Mouse (Mus musculus) cerebellum, postnatal 14 days (tissue): Measurements from ENCODE around the gene Npepps.
"Not testable (repeated sequence)": the region's sequence is repeated elsewhere in the genome, so short reads cannot be mapped to it uniquely, and the experiment has no call there.

Experiments
- DNase-seq, 2 experiments: peaks; one replicate each; pipeline ENCODE4 v3.0.0; 2021; ENCODE audit warnings: mixed read lengths in 2 of 2

Npepps gene

GRCm38 (mm10) chr11:97292731-97293130, 12.3 kb upstream of the Npepps start:
- DNase-seq: no peak

GRCm38 (mm10) chr11:97289276-97290230, 9.1 kb upstream of the Npepps start:
- peak in 1 of 2 experiments; percentile 19 for DNase-seq

DNA sequence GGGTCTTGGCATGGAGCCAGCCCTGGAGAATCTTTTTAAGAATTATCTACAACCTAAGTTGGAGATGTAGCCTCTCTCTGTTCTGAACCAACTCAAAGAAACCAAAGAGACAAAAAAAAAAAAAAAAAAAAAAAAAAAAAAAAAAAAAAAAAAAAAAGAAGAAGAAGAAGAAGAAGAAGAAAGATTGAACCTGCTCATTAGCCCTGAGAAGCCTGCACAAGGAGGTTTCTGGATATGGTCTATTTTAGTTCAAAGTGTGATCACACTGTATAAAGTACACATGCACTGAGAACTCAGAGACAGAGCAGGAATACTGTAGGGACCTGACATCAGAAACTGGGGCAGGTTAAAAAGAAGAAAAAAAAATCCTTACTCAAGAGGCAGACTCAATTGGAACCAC, 7.2 kb upstream of the Npepps start:
- DNase-seq: no peak

DNA sequence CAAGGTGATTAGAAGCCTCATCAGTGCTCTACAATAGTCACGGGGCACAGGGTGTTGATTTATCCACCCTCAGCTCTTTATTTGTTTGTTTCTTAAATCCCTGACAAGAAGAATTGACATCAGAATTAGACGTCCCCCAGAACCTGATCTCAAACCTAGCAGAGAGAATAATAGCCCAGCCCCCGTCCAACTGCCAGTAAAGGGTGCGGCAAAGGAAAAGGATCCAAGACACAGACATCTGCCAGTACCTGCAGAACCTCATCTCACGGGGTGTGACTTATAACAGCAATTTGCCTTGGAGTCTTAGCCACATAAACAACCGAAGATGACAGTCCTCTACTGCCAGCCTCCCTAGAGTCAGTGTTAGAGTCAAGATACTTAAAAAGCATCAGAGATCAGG, 6.5 kb upstream of the Npepps start:
- no peak for DNase-seq

GRCm38 (mm10) chr11:97285852-97286775, 5.7 kb upstream of the Npepps start:
- no peak for DNase-seq

GRCm38 (mm10) chr11:97284854-97285253, 4.4 kb upstream of the Npepps start:
- no peak for DNase-seq

DNA sequence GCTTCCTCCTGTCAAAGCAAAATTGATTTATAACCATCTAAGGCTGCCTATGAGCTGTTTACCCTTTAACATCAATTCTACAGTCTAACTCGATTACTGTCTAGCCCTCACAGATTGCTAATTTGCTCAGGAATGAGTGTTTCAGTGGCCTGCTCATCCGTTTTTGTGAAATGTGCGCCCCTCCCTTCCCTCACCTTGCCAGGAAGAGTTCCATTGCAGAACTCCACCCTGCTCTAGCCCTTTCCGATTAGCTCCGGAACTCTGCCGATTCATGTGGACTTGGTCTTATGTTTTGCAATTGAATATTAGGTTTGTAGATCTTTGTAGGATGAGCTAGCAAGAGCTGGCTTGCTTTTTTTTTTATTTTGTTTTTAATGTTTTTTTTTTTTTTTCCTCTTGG, 1.7 kb upstream of the Npepps start:
- DNase-seq: no peak

GRCm38 (mm10) chr11:97279405-97280215, 828 bp downstream of the Npepps start:
- DNase-seq: peak; percentile 70 to 76

DNA sequence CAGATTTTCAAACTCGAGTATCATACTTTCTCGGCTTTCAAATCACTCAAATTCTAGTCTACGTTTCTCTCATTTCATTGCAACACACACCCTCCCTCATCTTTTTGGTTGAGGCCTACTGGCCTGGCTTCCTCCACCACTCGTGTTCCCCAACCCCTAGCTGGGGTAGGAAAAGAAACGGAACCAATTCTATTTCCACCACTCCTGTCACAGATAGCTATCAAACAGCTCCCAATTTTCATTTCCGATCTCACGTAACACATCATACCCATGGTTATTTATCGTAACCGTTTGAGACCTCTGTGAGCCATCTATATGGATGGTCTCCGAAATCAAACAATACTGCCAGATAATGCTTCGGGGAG, 1.4 kb downstream of the Npepps start:
- DNase-seq: no peak

DNA sequence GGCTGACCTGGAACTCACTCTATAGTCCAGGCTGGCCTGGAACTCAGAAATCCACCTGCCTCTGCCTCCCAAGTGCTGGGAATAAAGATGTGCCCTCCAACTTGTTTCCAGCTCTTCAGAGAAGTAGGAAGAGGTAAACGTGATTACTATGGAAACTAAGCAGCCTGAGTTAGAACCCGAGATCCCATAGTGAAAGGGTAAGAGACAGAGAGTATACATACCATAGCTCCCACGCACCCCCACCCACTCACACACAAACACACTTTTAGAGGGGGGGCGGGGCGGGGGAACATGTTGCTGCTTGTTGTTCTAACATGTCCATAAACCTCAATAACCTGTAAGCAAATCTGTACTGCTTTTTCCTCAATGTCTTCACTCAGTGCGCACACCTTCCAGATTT, 2.0 kb downstream of the Npepps start:
- no peak for DNase-seq

GRCm38 (mm10) chr11:97277166-97277565, 3.3 kb downstream of the Npepps start:
- DNase-seq: no peak

- no peak for DNase-seq
Observed at GRCm38 (mm10) chr11:97276019-97276418, 4.4 kb downstream of the Npepps start.

- no peak for DNase-seq
Observed at GRCm38 (mm10) chr11:97275349-97275748, 5.1 kb downstream of the Npepps start.

DNA sequence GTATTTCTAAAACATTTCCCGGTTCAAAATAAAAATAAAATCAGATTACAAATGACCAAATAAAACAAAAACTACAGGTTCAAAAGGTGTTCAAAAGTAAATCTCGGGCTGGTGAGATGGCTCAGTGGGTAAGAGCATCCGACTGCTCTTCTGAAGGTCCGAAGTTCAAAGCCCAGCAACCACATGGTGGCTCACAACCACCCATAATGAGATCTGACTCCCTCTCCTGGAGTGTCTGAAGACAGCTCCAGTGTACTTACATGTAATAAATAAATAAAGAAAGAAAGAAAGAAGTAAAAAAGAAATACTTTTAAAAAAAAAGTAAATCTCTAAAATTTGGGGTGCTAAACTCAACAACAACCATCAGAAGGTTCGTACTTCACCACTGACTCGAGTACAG, 5.5 kb downstream of the Npepps start:
- not testable (repeated sequence) for DNase-seq

DNA sequence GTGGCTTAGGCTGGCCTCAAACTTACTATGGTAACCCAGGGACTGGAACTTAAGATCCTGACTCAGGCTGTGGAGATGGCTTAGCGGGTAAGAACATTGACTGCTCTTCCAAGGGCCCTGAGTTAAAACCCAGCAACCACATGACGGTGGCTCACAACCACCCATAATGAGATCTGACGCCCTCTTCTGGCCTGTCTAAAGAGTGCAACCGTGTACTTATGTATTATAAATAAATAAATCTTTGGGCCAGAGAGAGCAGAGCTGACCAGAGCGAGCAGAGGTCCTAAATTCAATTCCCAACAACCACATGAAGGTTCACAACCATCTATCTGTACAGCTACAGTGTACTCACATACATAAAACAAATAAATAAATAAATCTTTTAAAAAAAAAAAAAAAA, 6.8 kb downstream of the Npepps start:
- peak in 1 of 2 experiments; percentile 24 for DNase-seq

GRCm38 (mm10) chr11:97272835-97273234, 7.6 kb downstream of the Npepps start:
- DNase-seq: no peak

- DNase-seq: not testable (repeated sequence)
Observed at GRCm38 (mm10) chr11:97270004-97270403, 10.4 kb downstream of the Npepps start.

- DNase-seq: not testable (repeated sequence)
Observed at GRCm38 (mm10) chr11:97266544-97266943, 13.9 kb downstream of the Npepps start.

GRCm38 (mm10) chr11:97249649-97250048, 30.8 kb downstream of the Npepps start:
- DNase-seq: not testable (repeated sequence)

DNA sequence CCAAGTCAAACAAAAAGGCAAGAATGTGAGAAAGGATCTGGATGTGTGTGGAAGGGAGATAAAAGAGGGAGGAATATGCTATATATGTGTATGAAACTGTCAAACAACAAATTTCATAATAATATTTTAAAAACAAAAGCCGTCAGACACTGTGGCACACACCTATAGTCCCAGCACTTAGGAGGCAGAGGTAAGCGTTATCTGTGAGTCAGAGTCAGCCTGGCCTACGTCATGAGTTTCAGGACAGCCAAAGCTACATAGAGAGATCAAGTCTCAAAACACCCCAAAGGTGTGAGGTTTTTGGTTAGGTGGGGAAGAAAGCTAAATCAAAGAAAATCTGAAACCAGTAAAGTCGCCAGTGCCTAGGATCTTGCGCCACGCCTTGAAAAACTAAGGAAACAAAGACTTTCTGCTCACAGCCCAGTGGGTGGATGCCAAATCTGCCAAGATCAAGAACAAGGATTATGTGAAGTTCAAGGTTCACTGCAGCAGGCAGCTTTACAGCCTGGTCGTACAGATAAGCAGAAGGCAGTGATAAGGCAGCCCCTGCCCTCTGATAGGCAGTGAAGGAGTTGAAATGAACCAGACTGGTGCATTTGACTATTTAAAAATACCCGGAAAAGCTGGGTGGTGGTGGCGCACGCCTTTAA, 33.8 kb downstream of the Npepps start:
- DNase-seq: no peak

DNA sequence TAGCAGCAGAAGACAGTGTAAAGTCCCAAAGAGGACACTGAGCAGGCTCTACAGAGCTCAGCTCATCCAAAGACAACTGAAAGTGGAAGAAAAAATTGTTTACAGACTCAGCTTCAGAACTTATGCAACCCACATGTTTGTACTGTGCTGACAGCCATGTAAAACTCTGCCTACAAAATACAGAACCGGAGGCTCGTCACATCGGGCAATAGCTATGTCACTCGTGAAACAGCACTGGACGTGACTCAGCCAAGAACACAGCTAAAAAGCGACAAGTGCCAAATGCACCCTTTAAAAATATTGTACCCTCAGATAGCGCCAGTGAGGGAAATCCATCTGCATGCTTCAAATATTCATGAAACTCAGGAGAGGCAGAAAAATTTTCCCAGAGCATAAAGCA, 39.1 kb downstream of the Npepps start:
- DNase-seq: no peak

DNA sequence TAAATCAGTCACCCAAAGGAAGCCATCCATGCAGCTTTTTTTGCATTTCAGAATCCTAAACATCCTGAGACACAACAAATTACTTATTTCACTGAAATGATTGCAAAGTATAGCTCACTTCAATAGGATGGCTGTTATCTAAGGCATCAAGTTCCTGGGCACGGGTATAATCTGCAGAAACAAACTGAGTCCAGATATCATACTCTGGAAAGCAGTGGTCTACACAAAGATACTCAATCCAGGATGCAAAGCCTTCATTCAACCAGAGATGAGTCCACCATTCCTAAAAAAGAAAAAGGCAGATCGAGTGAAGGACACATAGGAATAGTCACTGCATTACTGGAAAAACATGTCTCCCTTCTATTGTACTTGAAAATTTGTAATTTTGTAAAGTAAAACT, 42.5 kb downstream of the Npepps start:
- DNase-seq: no peak
